Mouse (Mus musculus): ENCODE measurements at regions not wholly inside any gene's neighbourhood (a gene's known extent, or its start where the extent isn't known, plus 50 kb on each side); places are given as distances from the start of the nearest gene placed in this dataset.

- TF ChIP-seq POLR2A (IDR thresholded peaks at IDR 0.05; ENCODE audit: control insufficient read depth, extremely low read depth, insufficient read depth, low read length, poor library complexity) (no peak), CTCF (IDR thresholded peaks at IDR 0.05; ENCODE audit: borderline replicate concordance, control insufficient read depth, extremely low read depth, insufficient read depth, low read length, poor library complexity) (no peak)
Observed at GRCm38 (mm10) chr11:31779267-31779666, 92.7 kb upstream of the Cpeb4 start.
